Mouse (Mus musculus) spleen, adult 2 months (tissue): Measurements from ENCODE around the gene Ryr1.

Source experiments
- CTCF ChIP-seq: fragments of 200-500 bp; IDR thresholded peaks from 2 replicates; pipeline ENCODE4 v1.5.1; 2011; ENCODE audit warnings: mild to moderate bottlenecking, inconsistent platforms; ENCODE audit not compliant: insufficient read depth, insufficient read length, insufficient replicate concordance; ENCODE audit errors: extremely low read depth
- POLR2A ChIP-seq: fragments of 200-500 bp; IDR thresholded peaks from 2 replicates; pipeline ENCODE4 v1.6.1; 2011; ENCODE audit warnings: low read depth, low read length, inconsistent platforms

DNA sequence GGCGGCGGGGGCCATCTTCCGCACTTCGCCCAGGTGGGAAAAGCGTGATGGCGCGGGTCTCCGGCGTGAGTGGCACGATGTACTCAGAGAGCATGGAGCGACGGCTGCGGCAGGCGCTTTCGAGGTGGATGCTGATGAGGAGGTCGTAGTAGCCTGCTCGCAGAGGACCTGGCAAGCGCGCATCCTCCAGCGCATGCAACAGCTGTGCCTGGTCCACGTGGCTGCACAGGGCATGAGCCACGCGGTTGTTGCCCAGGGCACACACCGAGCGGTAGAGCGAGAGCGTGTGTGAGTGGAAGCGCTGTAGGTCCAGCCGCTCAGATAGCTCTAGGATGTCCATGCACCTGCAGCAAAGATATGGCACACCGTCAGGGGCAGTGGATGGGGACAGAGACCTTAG, 39.0 kb downstream of the Ryr1 start:
- TF ChIP-seq CTCF, result no peak
- no peak for TF ChIP-seq POLR2A
